ENCODE assay signal across 8 mouse cellular contexts in the genomic region with DNA sequence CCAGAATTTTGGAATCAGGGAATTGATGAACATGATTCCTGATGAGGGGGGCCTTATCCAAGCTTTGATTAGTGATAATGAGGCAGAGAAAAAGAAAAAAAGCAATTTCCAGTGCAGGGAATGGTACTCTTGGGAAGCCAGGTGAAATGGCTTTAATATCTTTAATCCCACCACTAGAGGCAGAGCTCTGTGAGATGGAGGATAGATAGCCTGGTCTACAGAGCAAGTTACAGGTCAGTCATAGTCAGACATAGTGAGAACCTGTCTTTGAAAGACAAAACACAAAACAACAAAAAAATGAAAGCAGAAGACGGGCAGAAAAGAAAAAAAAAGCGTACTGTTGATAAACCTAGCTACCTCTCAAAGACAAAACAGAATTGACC. TPM values are rescaled to one million over a fixed set of nuclear protein-coding genes. Genes with fewer than 3 reads are reported as not detected.
DNase-seq lines count a peak whose midpoint lies in the region; ATAC-seq and TF ChIP-seq lines count a peak whose summit lies in the region.

No protein-coding gene starts in this region.

- peak; percentile 63 for TF ChIP-seq CTCF in kidney, postnatal 0 days (IDR thresholded peaks at IDR 0.05; ENCODE audit: low read depth)
- peak; percentile 37 for TF ChIP-seq CTCF in Patski (IDR thresholded peaks at IDR 0.05)

- CTCF ChIA-PET in Patski (lab: Charles Lee), result interaction anchor here (0.6 to 2.6 kb wide), 21 partner anchors 8 to 520 kb away, joined by 3 to 16 read pairs (median 4); no protein-coding TSS in a partner anchor

- H3K36me3 ChIP-seq in kidney, postnatal 0 days (ENCODE audit: insufficient read depth, low read length), result no peaks in the 10 kb centered on the region
- no peaks in the 10 kb centered on the region for H3K36me3 ChIP-seq in forebrain, embryonic 16.5 days (ENCODE audit: control insufficient read depth, insufficient read depth)
- no peaks in the 10 kb centered on the region for H3K36me3 ChIP-seq in midbrain, embryonic 15.5 days (replicated peaks)
- H3K36me3 ChIP-seq in heart, embryonic 12.5 days, result no peaks in the 10 kb centered on the region

- intact Hi-C loops in left cerebral cortex, postnatal 10 days (cut with DNase I), result loop anchor here (1.0 to 10.0 kb wide), 3 partner anchors 154 to 406 kb away; a partner anchor contains a TSS

- WGBS in kidney, postnatal 0 days, result 87% methylated on average over 2 of the region's 2 CpGs
- 73% methylated on average over 2 of the region's 2 CpGs for WGBS in forebrain, embryonic 16.5 days
- 79% methylated on average over 2 of the region's 2 CpGs for WGBS in midbrain, embryonic 15.5 days
- WGBS in heart, embryonic 12.5 days, result 64% methylated on average over 2 of the region's 2 CpGs

- POLR2A ChIA-PET in Patski (lab: Charles Lee), result no interaction called here

- no peaks in the 10 kb centered on the region for H3K27me3 ChIP-seq in kidney, postnatal 0 days (ENCODE audit: insufficient read depth, low read length)
- no peaks in the 10 kb centered on the region for H3K27me3 ChIP-seq in Patski
- H3K27me3 ChIP-seq in forebrain, embryonic 16.5 days (replicated peaks; ENCODE audit: control insufficient read depth, insufficient read depth, low read length), result no peaks in the 10 kb centered on the region; the same call in 1 of the 2 replicates
- no peaks in the 10 kb centered on the region for H3K27me3 ChIP-seq in midbrain, embryonic 15.5 days (replicated peaks)
- no peaks in the 10 kb centered on the region for H3K27me3 ChIP-seq in heart, embryonic 12.5 days (replicated peaks)

- H3K9ac ChIP-seq in kidney, postnatal 0 days (ENCODE audit: low read depth, low read length), result no peak overlapping the region
- no peak overlapping the region for H3K9ac ChIP-seq in forebrain, embryonic 16.5 days (replicated peaks; ENCODE audit: low read depth, low read length)
- 0 out of 2 replicates have a peak overlapping the region, but pooled peaks have one; percentile 8 for H3K9ac ChIP-seq in midbrain, embryonic 15.5 days
- no peak overlapping the region for H3K9ac ChIP-seq in heart, embryonic 12.5 days

- H3K4me3 ChIP-seq in kidney, postnatal 0 days (replicated peaks; ENCODE audit: low read depth, low read length), result no peak overlapping the region
- no peak overlapping the region; the same call in 1 of the 2 replicates for H3K4me3 ChIP-seq in forebrain, embryonic 16.5 days (replicated peaks; ENCODE audit: low read length)
- H3K4me3 ChIP-seq in midbrain, embryonic 15.5 days, result no peak overlapping the region; the same call in 1 of the 2 replicates
- no peak overlapping the region for H3K4me3 ChIP-seq in heart, embryonic 12.5 days

- H3K4me1 ChIP-seq in kidney, postnatal 0 days (replicated peaks; ENCODE audit: insufficient read depth, low read length), result no peaks in the 10 kb centered on the region
- H3K4me1 ChIP-seq in forebrain, embryonic 16.5 days (replicated peaks; ENCODE audit: control insufficient read depth, insufficient read depth, low read length), result peaks cover 6% of the 10 kb centered on the region
- peaks cover 6% of the 10 kb centered on the region; the same call in 1 of the 2 replicates for H3K4me1 ChIP-seq in midbrain, embryonic 15.5 days
- H3K4me1 ChIP-seq in heart, embryonic 12.5 days (replicated peaks), result peaks cover 3% of the 10 kb centered on the region; the same call in 1 of the 2 replicates

- in situ Hi-C loops in Patski (cut with MboI; ENCODE audit: low pct_unique_long_range_greater_than_20kb), result loop anchor here (5.0 to 25.0 kb wide), 4 partner anchors 94 to 439 kb away; a partner anchor contains a TSS

- no peak overlapping the region for H3K4me2 ChIP-seq in kidney, postnatal 0 days (ENCODE audit: low read length)
- peak overlapping the region; percentile 30; the same call in 1 of the 2 replicates for H3K4me2 ChIP-seq in forebrain, embryonic 16.5 days (ENCODE audit: low read length)
- H3K4me2 ChIP-seq in midbrain, embryonic 15.5 days, result peak overlapping the region; percentile 44
- no peak overlapping the region for H3K4me2 ChIP-seq in heart, embryonic 12.5 days

- H3K27ac ChIP-seq in kidney, postnatal 0 days, result no peak overlapping the region
- no peak overlapping the region for H3K27ac ChIP-seq in forebrain, embryonic 16.5 days (ENCODE audit: low read length)
- peak overlapping the region; percentile 27; the same call in 1 of the 2 replicates for H3K27ac ChIP-seq in midbrain, embryonic 15.5 days
- no peak overlapping the region for H3K27ac ChIP-seq in heart, embryonic 12.5 days (ENCODE audit: poor library complexity, severe bottlenecking)

- no peaks in the 10 kb centered on the region for H3K9me3 ChIP-seq in kidney, postnatal 0 days (replicated peaks; ENCODE audit: low read length)
- H3K9me3 ChIP-seq in forebrain, embryonic 16.5 days (ENCODE audit: control insufficient read depth, low read length), result no peaks in the 10 kb centered on the region
- no peaks in the 10 kb centered on the region for H3K9me3 ChIP-seq in midbrain, embryonic 15.5 days
- H3K9me3 ChIP-seq in heart, embryonic 12.5 days (replicated peaks), result no peaks in the 10 kb centered on the region

- peak; percentile 51 for DNase-seq in kidney, postnatal 0 days (ENCODE audit: low spot score)
- DNase-seq in kidney, postnatal 25 days, result no peak
- DNase-seq in Patski (ENCODE audit: low read depth, low spot score), result no peak
- no peak for DNase-seq in left cerebral cortex, postnatal 10 days (ENCODE audit: extremely low spot score in 1 of 2, low spot score in 2 of 2)
- DNase-seq in adrenal gland, adult 18-20 months (ENCODE audit: low spot score in 2 of 2), result no peak

- ATAC-seq in kidney, postnatal 0 days (replicated peaks; ENCODE audit: low FRiP score, low read depth), result no peak; the same call in 1 of the 2 replicates
- ATAC-seq in Patski, result no peak
- ATAC-seq in forebrain, embryonic 16.5 days, result peak; percentile 67
- peak; percentile 85 for ATAC-seq in midbrain, embryonic 15.5 days (replicated peaks)
- ATAC-seq in heart, embryonic 12.5 days (ENCODE audit: insufficient number of reproducible peaks, low FRiP score), result no peak

RNA-seq across cellular contexts. Expression of a gene that starts 17.8 kb away (rescaled TPM):
- polyA plus RNA-seq in kidney, postnatal 0 days (2015; fragmentation: Nextera tagmentation; extraction: Ambion mirVana), result 51.0 and 54.3 TPM in 2 replicates
- polyA plus RNA-seq in Patski (2021), result 74.1 TPM
- 35.0 and 45.1 TPM in 2 replicates for polyA plus RNA-seq in forebrain, embryonic 16.5 days (2015; fragmentation: Nextera tagmentation; extraction: Ambion mirVana)
- polyA plus RNA-seq in midbrain, embryonic 15.5 days (2015; fragmentation: Nextera tagmentation; extraction: Ambion mirVana), result 33.0 and 33.3 TPM in 2 replicates
- 10 to 100 TPM; 21.8 to 27.4 TPM for total RNA-seq in left cerebral cortex, postnatal 10 days (2021)
- 51.3 and 51.9 TPM in 2 replicates for polyA plus RNA-seq in heart, embryonic 12.5 days (2016; fragmentation: Nextera tagmentation; extraction: Ambion mirVana)
- total RNA-seq in adrenal gland, adult 18-20 months (2021), result 10 to 100 TPM; 50.8 to 54.5 TPM

RNA-seq across cellular contexts. Expression of a gene that starts 57.6 kb away (rescaled TPM):
- polyA plus RNA-seq in kidney, postnatal 0 days (2015; fragmentation: Nextera tagmentation; extraction: Ambion mirVana), result 138 and 145 TPM in 2 replicates
- polyA plus RNA-seq in Patski (2021), result 80.3 TPM
- 154 and 158 TPM in 2 replicates for polyA plus RNA-seq in forebrain, embryonic 16.5 days (2015; fragmentation: Nextera tagmentation; extraction: Ambion mirVana)
- 111 and 117 TPM in 2 replicates for polyA plus RNA-seq in midbrain, embryonic 15.5 days (2015; fragmentation: Nextera tagmentation; extraction: Ambion mirVana)
- total RNA-seq in left cerebral cortex, postnatal 10 days (2021), result 10 to 100 TPM; 76.8 to 94.9 TPM
- 112 TPM in 2 replicates for polyA plus RNA-seq in heart, embryonic 12.5 days (2016; fragmentation: Nextera tagmentation; extraction: Ambion mirVana)
- total RNA-seq in adrenal gland, adult 18-20 months (2021), result 100 to 1,000 TPM in 1 of 2 experiments, 10 to 100 TPM in 1; 88.2 to 100 TPM

Comparison
In these comparisons a context has a peak if more than half of its experiments do, and no peak if none do; other contexts are left out.
1. ATAC-seq: peak in forebrain, embryonic 16.5 days (single experiment) and midbrain, embryonic 15.5 days (single experiment); none in kidney, postnatal 0 days (single experiment), Patski (single experiment) and heart, embryonic 12.5 days (single experiment).
2. H3K4me2 ChIP-seq: peak in forebrain, embryonic 16.5 days (single experiment) and midbrain, embryonic 15.5 days (single experiment); none in kidney, postnatal 0 days (single experiment) and heart, embryonic 12.5 days (single experiment).